Mouse (Mus musculus): ENCODE measurements around the gene Ccdc87. TPM values are rescaled to one million over a fixed set of nuclear protein-coding genes. Genes with fewer than 3 reads are reported as not detected.
A peak's percentile ranks its signal among the peaks of the same experiment; 100 is the strongest.

The Ccdc87 gene
- polyA plus RNA-seq, 1 experiment from 2014 or later = 0.05 TPM

- Histone ChIP-seq H3K4me3 (no peak overlapping the region), H3K9me3 (replicated peaks) (no peaks in the 10 kb centered on the region), H3K36me3 (no peaks in the 10 kb centered on the region), H3K9ac (no peak overlapping the region), H3K4me1 (replicated peaks) (peaks cover 13% of the 10 kb centered on the region), H3K27me3 (peaks cover 29% of the 10 kb centered on the region), H3K27ac (no peak overlapping the region), H3K4me2 (no peak overlapping the region)
- 74% methylated on average over 9 of the region's 9 CpGs for WGBS
- ATAC-seq (replicated peaks; ENCODE audit: insufficient number of reproducible peaks, insufficient read depth, low FRiP score, low read depth) = no peak
Observed at GRCm38 (mm10) chr19:4840848-4841247, 1.7 kb downstream of the Ccdc87 start.

- no peak overlapping the region for H3K4me3 ChIP-seq
- no peak overlapping the region for H3K27ac ChIP-seq
- no peaks in the 10 kb centered on the region for H3K36me3 ChIP-seq
- 50% methylated on average over 2 of the region's 2 CpGs for WGBS
- H3K9ac ChIP-seq = no peak overlapping the region
- no peak overlapping the region for H3K4me2 ChIP-seq
- H3K27me3 ChIP-seq = peaks cover 32% of the 10 kb centered on the region
- peaks cover 13% of the 10 kb centered on the region for H3K4me1 ChIP-seq (replicated peaks)
- no peak for ATAC-seq (replicated peaks; ENCODE audit: insufficient number of reproducible peaks, insufficient read depth, low FRiP score, low read depth)
- H3K9me3 ChIP-seq (replicated peaks) = no peaks in the 10 kb centered on the region
Observed at GRCm38 (mm10) chr19:4842611-4843010, 3.4 kb downstream of the Ccdc87 start.

GRCm38 (mm10) chr19:4845846-4846245 is 6.7 kb downstream of the Ccdc87 start:
- Histone ChIP-seq H3K4me3 (no peak overlapping the region), H3K9me3 (replicated peaks) (no peaks in the 10 kb centered on the region), H3K4me1 (replicated peaks) (no peaks in the 10 kb centered on the region), H3K9ac (no peak overlapping the region), H3K27me3 (peaks cover 30% of the 10 kb centered on the region), H3K4me2 (no peak overlapping the region), H3K36me3 (no peaks in the 10 kb centered on the region), H3K27ac (no peak overlapping the region)
- no peak for ATAC-seq (replicated peaks; ENCODE audit: insufficient number of reproducible peaks, insufficient read depth, low FRiP score, low read depth)
- whole genome bisulfite sequencing = 54% methylated on average over 2 of the region's 2 CpGs

GRCm38 (mm10) chr19:4847490-4847889 is 8.3 kb downstream of the Ccdc87 start:
- H3K9ac ChIP-seq = no peak overlapping the region
- H3K9me3 ChIP-seq (replicated peaks) = no peaks in the 10 kb centered on the region
- no peak overlapping the region for H3K4me3 ChIP-seq
- peaks cover 14% of the 10 kb centered on the region for H3K27me3 ChIP-seq
- no peak overlapping the region for H3K4me2 ChIP-seq
- H3K36me3 ChIP-seq = no peaks in the 10 kb centered on the region
- H3K27ac ChIP-seq = no peak overlapping the region
- 24% methylated on average over 7 of the region's 7 CpGs for WGBS
- no peaks in the 10 kb centered on the region for H3K4me1 ChIP-seq (replicated peaks)
- no peak for ATAC-seq (replicated peaks; ENCODE audit: insufficient number of reproducible peaks, insufficient read depth, low FRiP score, low read depth)

- H3K36me3 ChIP-seq = no peaks in the 10 kb centered on the region
- 50% methylated on average over 4 of the region's 4 CpGs for WGBS
- H3K4me2 ChIP-seq = no peak overlapping the region
- no peak overlapping the region for H3K27ac ChIP-seq
- no peak for ATAC-seq (replicated peaks; ENCODE audit: insufficient number of reproducible peaks, insufficient read depth, low FRiP score, low read depth)
- no peaks in the 10 kb centered on the region for H3K9me3 ChIP-seq (replicated peaks)
- H3K4me3 ChIP-seq = no peak overlapping the region
- no peak overlapping the region for H3K9ac ChIP-seq
- H3K4me1 ChIP-seq (replicated peaks) = peaks cover 4% of the 10 kb centered on the region; the same call in 1 of the 2 replicates
- peaks cover 23% of the 10 kb centered on the region for H3K27me3 ChIP-seq
Observed at GRCm38 (mm10) chr19:4849800-4850199, 10.6 kb downstream of the Ccdc87 start.

- Histone ChIP-seq H3K4me2 (no peak overlapping the region), H3K9ac (no peak overlapping the region), H3K27me3 (peaks cover 23% of the 10 kb centered on the region), H3K4me1 (replicated peaks) (peaks cover 6% of the 10 kb centered on the region), H3K9me3 (replicated peaks) (no peaks in the 10 kb centered on the region), H3K27ac (no peak overlapping the region), H3K36me3 (no peaks in the 10 kb centered on the region), H3K4me3 (no peak overlapping the region)
- ATAC-seq (replicated peaks; ENCODE audit: insufficient number of reproducible peaks, insufficient read depth, low FRiP score, low read depth) = no peak
- WGBS = 38% methylated on average over 5 of the region's 5 CpGs
Observed at GRCm38 (mm10) chr19:4850281-4850680, 11.1 kb downstream of the Ccdc87 start.

- ATAC-seq (replicated peaks; ENCODE audit: insufficient number of reproducible peaks, insufficient read depth, low FRiP score, low read depth) = peak; percentile 83
- H3K4me2 ChIP-seq = peak within 1 kb of the TSS; percentile 94
- peaks cover 13% of the 10 kb centered on the region for H3K4me1 ChIP-seq (replicated peaks)
- H3K36me3 ChIP-seq = no peaks in the 10 kb centered on the region
- H3K9me3 ChIP-seq (replicated peaks) = no peaks in the 10 kb centered on the region
- H3K9ac ChIP-seq = peak within 1 kb of the TSS; percentile 72
- WGBS = 4% methylated on average over 45 of the region's 45 CpGs
- H3K27ac ChIP-seq = peak within 1 kb of the TSS; percentile 68
- peaks cover 19% of the 10 kb centered on the region for H3K27me3 ChIP-seq
- H3K4me3 ChIP-seq = peak within 1 kb of the TSS; percentile 72
Observed at GRCm38 (mm10) chr19:4854552-4855469, 15.6 kb downstream of the Ccdc87 start, which contains the start of gene Ctsf. Gene Ctsf (plus strand): TSS chr19:4855130.

- WGBS = 3% methylated on average over 14 of the region's 14 CpGs
- no peaks in the 10 kb centered on the region for H3K9me3 ChIP-seq (replicated peaks)
- peak overlapping the region; percentile 72 for H3K4me3 ChIP-seq
- peaks cover 18% of the 10 kb centered on the region; the same call in 1 of the 2 replicates for H3K27me3 ChIP-seq
- H3K36me3 ChIP-seq = no peaks in the 10 kb centered on the region
- H3K9ac ChIP-seq = peak overlapping the region; percentile 72
- no peak; the same call in 1 of the 2 replicates for ATAC-seq (replicated peaks; ENCODE audit: insufficient number of reproducible peaks, insufficient read depth, low FRiP score, low read depth)
- H3K4me1 ChIP-seq (replicated peaks) = peaks cover 13% of the 10 kb centered on the region
- peak overlapping the region; percentile 68 for H3K27ac ChIP-seq
- H3K4me2 ChIP-seq = peak overlapping the region; percentile 94
Observed at GRCm38 (mm10) chr19:4855470-4855820, 16.3 kb downstream of the Ccdc87 start.

GRCm38 (mm10) chr19:4855951-4856350 is 16.8 kb downstream of the Ccdc87 start:
- H3K9ac ChIP-seq = no peak overlapping the region
- H3K27ac ChIP-seq = no peak overlapping the region
- ATAC-seq (replicated peaks; ENCODE audit: insufficient number of reproducible peaks, insufficient read depth, low FRiP score, low read depth) = no peak
- H3K4me2 ChIP-seq = peak overlapping the region; percentile 94
- peaks cover 13% of the 10 kb centered on the region for H3K4me1 ChIP-seq (replicated peaks)
- H3K36me3 ChIP-seq = no peaks in the 10 kb centered on the region
- peak overlapping the region; percentile 72 for H3K4me3 ChIP-seq
- H3K9me3 ChIP-seq (replicated peaks) = no peaks in the 10 kb centered on the region
- 79% methylated on average over 4 of the region's 4 CpGs for WGBS
- peaks cover 18% of the 10 kb centered on the region; the same call in 1 of the 2 replicates for H3K27me3 ChIP-seq

GRCm38 (mm10) chr19:4859081-4859480 is 19.9 kb downstream of the Ccdc87 start:
- Histone ChIP-seq H3K27me3 (peaks cover 18% of the 10 kb centered on the region; the same call in 1 of the 2 replicates), H3K4me2 (no peak overlapping the region), H3K4me1 (replicated peaks) (peaks cover 13% of the 10 kb centered on the region), H3K9ac (no peak overlapping the region), H3K36me3 (no peaks in the 10 kb centered on the region), H3K4me3 (no peak overlapping the region), H3K9me3 (replicated peaks) (no peaks in the 10 kb centered on the region), H3K27ac (no peak overlapping the region)
- ATAC-seq (replicated peaks; ENCODE audit: insufficient number of reproducible peaks, insufficient read depth, low FRiP score, low read depth) = no peak
- WGBS = 38% methylated on average over 6 of the region's 6 CpGs

GRCm38 (mm10) chr19:4863048-4863447 is 23.9 kb downstream of the Ccdc87 start:
- 77% methylated on average over 6 of the region's 6 CpGs for WGBS

More at GRCm38 (mm10) chr19:4863048-4863447, 23.9 kb downstream of the Ccdc87 start:
- H3K9ac ChIP-seq = no peak overlapping the region
- no peak overlapping the region for H3K4me2 ChIP-seq
- peaks cover 15% of the 10 kb centered on the region for H3K27me3 ChIP-seq
- no peak overlapping the region for H3K27ac ChIP-seq
- no peak overlapping the region for H3K4me3 ChIP-seq
- peaks cover 4% of the 10 kb centered on the region; the same call in 1 of the 2 replicates for H3K4me1 ChIP-seq (replicated peaks)
- H3K9me3 ChIP-seq (replicated peaks) = no peaks in the 10 kb centered on the region
- ATAC-seq (replicated peaks; ENCODE audit: insufficient number of reproducible peaks, insufficient read depth, low FRiP score, low read depth) = no peak
- H3K36me3 ChIP-seq = no peaks in the 10 kb centered on the region

Measured in heart, embryonic 15.5 days (tissue).